Mouse (Mus musculus) urinary bladder, postnatal 14 days (tissue): ENCODE data around the gene Atp1a2.

Source experiments
- DNase-seq: peaks from one replicate; pipeline ENCODE4 v3.0.0; 2021; ENCODE audit warnings: low spot score

Gene Atp1a2

DNA sequence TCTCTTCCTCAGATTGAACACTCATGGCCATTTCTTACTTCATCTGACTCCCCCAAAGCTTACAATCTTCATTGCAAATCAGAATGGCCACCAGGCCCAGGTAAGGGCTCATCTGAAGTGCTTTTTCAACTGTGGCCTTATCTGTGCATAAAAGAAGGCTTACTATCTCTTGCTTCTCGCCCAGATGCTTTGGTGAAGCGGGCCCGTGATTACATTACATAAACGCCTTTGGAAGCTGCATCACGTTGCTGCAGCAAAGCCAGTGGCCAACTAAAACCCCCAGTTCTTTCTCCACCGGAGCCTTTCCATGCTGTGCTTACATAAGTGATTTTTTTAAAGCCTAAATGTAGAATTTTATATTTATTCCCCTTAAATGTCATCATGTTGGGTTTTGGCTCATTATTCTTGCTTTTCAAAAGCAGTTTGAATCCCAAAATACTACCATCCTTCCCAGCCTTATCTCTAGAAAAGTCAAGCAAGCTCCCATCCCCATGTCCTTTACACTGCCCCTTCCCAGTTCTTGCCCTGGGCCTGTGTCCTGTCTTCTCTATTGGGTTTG, 26.0 kb upstream of the Atp1a2 start:
- no peak for DNase-seq

DNA sequence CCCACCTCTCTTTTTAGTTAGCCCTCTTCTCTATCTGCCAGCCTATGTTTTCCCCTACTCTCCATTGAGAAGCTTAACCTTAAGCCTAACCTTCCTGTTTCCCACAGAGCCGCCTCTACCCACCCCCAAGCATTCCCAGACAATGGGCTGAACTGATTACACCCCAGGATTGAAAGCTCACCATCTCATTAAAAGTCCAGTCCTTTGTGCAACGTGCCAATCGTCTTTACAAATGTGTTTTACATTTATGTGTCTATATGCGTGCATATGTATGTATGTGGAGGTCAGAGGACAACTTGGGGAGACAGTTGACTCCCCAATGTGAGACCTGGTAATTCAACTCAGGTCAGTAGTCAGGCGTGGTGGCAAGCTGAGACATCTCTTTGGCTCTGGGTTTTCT, 25.4 kb upstream of the Atp1a2 start:
- no peak for DNase-seq

- DNase-seq = no peak
Measured at GRCm38 (mm10) chr1:172322725-172323124, 24.9 kb upstream of the Atp1a2 start.

DNA sequence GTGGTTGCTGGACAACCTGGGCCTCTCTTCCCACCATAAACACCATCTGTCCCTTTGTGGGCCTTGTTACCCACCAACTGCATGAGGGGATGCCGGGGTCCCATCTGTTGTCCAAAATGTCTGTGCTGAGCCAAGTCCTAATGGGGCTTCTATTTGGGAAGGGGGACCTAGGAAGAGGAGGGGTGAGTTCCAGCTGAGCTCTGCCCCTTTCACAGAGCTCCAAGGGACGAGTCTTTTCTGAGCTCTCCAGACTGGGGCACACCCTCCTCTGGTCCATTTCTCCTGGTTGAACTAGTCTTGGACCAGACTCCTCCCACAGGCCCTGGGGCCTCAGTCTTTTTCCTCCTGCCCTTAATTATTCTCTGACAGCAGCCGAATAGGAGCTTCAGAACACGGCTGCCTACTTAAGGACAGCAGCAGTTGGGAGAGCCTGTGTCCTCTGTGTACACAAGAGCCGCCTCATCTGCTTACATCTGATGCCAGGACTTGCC, 22.1 kb upstream of the Atp1a2 start:
- DNase-seq = no peak

DNA sequence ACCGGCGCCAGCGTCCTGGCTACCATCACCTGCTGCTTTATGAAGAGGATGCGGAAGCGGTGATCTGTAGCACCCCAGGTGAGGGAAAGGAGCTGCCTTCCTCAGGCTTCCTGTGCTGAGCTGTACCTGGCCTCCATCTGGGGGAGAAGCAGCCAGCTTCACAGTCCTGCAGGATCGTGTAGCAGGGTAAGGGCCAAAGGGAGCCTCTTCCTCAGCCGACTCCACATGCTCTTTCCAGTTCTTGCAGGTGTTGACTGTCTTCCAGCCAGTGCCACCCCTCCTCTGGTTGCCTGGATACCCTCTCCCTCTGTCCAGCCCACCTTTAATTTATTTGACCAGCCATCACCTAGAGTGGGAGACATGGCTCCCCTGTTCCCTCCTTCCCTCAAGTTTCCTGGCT, 21.5 kb upstream of the Atp1a2 start:
- DNase-seq = no peak

DNA sequence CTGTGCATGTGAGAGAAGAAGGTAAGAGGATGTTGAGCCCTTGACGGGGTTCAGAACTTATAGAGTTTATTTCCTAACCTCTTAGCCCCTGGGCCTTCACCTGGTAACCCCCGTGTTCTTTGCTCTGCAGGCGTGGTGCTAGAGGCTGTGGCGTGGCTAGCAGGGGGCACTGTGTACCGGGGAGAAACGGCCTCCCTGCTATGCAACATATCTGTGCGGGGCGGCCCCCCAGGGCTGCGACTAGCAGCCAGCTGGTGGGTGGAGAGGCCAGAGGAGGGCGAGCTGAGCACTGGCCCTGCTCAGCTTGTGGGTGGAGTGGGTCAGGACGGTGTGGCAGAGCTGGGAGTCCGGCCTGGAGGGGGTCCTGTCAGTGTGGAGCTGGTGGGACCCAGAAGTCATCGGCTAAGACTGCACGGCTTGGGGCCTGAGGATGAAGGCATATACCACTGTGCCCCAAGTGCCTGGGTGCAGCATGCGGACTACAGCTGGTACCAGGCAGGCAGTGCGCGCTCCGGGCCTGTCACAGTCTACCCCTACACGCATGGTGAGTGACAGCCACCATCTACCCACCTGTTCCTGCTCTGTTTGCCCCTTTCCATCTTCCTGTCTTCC, 20.7 kb upstream of the Atp1a2 start:
- no peak for DNase-seq

GRCm38 (mm10) chr1:172317946-172318345, 20.1 kb upstream of the Atp1a2 start:
- DNase-seq = no peak

DNA sequence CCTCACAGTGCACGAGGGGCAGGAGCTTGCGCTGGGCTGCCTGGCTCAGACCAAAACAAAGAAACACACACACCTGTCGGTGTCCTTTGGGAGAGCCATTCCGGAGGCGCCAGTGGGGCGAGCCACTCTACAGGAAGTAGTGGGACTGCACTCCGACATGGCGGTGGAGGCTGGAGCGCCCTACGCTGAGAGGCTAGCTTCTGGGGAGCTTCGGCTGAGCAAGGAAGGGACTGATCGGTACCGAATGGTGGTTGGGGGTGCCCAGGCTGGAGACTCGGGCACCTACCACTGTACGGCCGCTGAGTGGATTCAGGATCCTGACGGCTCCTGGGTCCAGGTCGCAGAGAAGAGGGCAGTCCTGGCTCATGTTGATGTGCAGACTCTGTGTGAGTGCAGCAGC, 19.6 kb upstream of the Atp1a2 start:
- DNase-seq = no peak

DNA sequence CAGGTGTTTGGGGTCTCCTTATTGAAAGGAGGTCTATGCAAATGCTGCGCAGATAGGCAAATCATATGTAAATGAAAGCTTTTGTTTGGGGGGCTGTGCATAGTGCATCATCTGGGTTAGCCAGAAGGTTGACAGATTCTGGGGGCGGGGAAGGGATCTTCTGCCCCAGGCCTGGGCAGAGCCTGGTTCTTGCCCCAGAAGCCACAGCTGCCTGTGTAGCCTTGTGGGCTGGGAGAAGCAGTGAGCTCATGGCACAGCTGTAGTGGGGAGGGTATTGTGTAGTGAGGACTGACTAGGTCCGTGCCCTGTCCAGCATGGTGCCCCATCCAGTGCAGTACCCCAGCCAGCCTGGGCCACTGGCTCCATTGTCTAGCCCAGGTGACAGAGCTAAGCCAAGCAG, 17.0 kb upstream of the Atp1a2 start:
- no peak for DNase-seq

DNA sequence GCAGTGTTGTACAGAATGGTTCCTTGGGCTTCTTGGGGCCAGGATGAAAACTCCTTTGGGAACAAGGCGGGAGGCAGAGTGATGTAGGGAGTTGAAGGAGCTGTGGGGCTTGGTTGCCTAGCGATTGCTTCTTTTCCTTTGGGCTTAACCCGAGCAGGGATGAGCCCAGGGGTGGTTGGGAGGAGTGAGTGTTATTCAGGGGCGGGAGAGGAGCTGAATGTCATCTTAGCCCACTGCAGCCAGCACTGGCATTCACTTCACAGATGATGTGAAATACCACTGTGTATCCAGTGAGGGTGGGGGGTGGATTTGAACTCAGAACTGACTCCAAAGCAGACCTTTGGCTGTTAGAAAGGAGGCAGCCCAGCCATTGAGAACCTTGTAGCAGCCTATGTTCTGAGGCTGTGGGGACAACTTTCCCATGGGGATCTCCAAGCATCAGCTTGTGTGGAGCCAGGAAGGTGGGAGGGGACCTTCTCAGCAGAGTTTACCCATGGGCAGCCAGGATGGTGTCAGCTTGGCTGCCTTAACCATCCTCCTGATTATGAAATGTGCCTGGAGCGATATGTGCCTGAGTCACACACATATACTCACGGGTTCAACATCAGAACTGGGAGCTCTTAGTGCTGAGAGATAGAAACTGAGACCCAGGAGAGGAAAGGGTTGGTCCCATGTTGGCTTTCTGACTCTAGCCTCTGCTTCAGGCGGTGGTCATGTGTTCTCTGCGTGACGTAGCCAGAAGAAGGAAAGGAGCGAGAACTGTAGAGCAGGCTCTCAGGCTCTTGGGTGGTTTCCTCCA, 15.9 kb upstream of the Atp1a2 start:
- DNase-seq = no peak

- no peak for DNase-seq
Measured at GRCm38 (mm10) chr1:172312768-172313561, 15.1 kb upstream of the Atp1a2 start.

GRCm38 (mm10) chr1:172311921-172312767, 14.3 kb upstream of the Atp1a2 start:
- DNase-seq = peak; percentile 92

DNA sequence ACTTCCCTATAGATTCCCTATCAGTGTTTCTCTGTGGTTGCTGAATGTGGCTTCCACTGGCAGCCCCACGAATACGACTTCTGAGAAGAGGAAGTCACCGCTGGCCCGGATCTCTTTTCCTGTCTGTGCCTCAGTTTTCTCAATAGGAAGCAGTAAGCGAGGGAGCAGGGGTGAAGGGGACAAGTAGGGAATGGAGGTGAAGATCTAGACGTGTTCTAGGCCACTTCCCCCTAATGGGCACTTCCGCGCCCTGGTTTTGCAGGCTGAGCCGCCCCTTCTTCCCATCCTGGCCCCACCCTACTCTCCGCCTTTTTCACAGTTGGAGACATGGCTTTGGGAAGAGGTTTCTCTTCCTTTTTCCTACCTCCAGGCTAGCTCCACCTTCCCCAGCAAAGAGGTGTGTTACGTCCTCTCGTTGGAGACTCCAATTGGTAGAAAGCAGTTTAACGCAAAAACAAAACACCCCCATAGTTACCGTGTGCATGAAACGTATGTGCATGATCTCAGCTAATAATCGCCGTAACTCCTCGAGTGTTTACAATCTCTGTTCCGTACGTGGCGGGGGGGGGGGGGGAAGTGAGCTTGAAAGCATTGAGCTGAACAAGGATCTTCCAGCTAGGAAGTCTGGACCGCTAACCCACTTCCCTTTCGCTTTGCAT, 13.5 kb upstream of the Atp1a2 start:
- DNase-seq = peak; percentile 77

DNA sequence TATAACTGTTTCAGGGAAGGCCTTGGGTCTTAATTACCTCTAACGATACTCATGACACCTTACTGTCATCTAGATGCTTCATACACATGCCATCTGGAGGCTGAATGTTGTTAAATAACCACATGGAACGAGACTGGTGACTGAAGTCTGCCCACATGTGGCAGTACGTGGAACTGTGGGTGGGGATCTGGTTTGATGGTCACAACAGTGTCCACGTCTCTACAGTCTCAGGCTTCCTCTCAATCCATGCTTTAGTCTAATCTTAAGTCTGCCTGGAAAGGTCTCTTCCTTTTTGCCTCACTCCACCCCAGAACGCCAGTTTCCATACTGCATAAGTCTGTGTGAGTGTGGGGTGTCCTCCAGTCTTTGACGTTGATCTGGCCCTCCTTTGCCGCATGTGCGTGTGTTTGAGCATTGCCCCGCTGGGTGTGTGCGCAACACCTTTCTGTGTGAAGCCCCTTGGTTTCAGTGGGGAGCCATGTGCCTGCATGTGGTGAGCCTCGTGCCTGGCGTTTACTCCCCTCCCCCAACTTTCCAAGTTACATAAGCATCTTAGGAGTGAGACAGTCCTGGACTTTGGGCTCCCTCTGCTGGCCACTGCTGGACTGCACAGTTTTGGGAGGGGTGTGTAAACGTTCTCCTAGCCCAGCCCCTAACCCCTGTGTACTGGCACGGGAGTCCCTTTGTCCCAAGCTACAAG, 12.0 kb upstream of the Atp1a2 start:
- peak; percentile 94 for DNase-seq

GRCm38 (mm10) chr1:172308409-172308808, 10.5 kb upstream of the Atp1a2 start:
- no peak for DNase-seq

DNA sequence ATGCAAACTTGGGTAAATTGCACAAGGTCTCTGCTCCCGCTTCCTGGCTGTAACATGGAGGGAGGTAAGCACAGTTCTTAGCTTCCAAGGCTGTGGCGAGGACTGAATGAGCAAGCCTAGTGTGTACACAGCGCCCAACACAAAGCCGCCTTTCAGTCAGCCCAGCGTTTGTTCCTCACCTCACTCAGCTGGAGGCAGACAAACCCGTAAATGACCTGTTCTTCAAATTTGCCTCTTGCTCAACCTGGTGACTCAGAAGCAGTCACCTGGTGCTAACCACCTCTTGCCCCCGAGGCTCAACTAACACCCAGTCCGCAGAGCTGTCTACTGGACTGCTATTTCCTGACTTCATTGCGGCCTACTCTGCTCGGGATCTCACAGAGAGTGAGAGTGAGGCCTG, 10.1 kb upstream of the Atp1a2 start:
- peak; percentile 48 for DNase-seq

- no peak for DNase-seq
Measured at GRCm38 (mm10) chr1:172306885-172307284, 9.0 kb upstream of the Atp1a2 start.

DNA sequence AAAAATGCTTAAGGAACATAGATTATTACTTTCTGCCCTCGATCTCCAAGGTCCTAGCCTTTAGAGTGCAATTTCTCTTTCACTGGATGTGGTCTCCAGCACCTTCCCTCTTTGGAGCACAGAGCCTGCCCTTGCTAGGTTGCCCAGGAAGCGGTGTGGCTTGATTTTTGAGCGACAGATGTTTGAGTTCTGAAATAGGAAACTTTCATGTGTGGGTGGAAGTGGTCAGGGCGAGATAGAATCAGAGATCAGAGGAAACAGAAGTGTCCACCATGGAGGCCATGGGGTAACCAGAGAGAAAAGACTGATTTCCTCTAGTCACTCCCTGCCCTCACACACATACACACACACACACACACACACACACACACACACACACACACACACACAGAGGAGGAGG, 8.3 kb upstream of the Atp1a2 start:
- no peak for DNase-seq

DNA sequence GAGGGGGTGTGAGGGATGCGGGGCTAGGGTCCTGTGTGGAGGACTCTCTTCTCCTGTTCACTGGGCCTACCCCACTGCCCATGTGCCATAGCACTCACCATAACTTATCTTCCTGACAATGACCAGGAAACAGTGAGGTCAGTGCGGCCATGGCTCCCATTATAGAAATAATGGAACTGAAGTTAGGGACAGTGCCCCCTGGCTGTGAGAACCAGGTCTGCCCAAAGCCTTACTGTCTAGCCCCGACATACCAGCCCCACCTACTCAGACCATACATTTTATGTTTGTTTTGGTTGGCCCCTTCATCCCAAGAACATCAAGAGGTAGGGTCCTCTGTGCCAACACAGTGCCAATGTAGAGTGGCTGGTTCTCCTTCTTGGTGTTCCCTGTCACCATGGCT, 7.8 kb upstream of the Atp1a2 start:
- no peak for DNase-seq

- no peak for DNase-seq
Measured at GRCm38 (mm10) chr1:172305153-172305552, 7.3 kb upstream of the Atp1a2 start.
